Mouse (Mus musculus): ENCODE results near the gene Mto1. TPM values are rescaled to one million over a fixed set of nuclear protein-coding genes. Genes with fewer than 3 reads are reported as not detected.
A peak's percentile ranks its signal among the peaks of the same experiment; 100 is the strongest.
"Not testable (repeated sequence)": the region's sequence is repeated elsewhere in the genome, so short reads cannot be mapped to it uniquely, and the experiment has no call there.

Mto1 gene
- polyA plus RNA-seq, 1 experiment from 2014 or later, result 22.1 TPM

DNA sequence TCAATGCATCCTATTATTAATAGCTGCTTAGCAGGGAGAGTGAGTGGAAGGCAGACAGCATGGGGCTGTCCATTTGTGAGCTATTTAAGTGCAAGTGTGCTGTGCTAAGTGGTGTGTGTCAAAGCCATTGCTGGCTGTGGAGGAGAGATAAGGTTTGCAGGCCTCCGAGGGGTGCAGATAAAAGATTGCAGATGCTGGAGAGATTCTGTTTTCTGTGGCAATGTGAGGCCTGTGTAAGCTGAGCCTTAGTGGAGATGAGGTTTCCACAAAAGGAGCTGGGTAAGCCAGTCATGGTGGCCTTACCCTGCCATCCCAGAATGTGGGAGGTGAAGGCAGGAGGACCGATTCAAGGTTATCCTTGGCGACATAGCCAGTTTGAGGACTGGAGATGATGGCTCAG is 68.1 kb downstream of the Mto1 start:
- ATAC-seq (ENCODE audit: low read depth), result no peak
- H3K36me3 ChIP-seq (ENCODE audit: control insufficient read depth, insufficient read depth, low read length), result no peaks in the 10 kb centered on the region
- 70% methylated on average over 3 of the region's 3 CpGs for WGBS
- no peak for DNase-seq (ENCODE audit: low spot score)
- H3K9me3 ChIP-seq (ENCODE audit: control insufficient read depth, low read length), result no peaks in the 10 kb centered on the region
- H3K4me2 ChIP-seq (ENCODE audit: low read depth, low read length), result no peak overlapping the region
- no peaks in the 10 kb centered on the region for H3K27me3 ChIP-seq (replicated peaks; ENCODE audit: control insufficient read depth, insufficient read depth, low read length)
- peaks cover 13% of the 10 kb centered on the region for H3K4me1 ChIP-seq (ENCODE audit: control insufficient read depth, insufficient read depth, low read length)
- H3K9ac ChIP-seq (ENCODE audit: low read depth, low read length), result no peak overlapping the region
- H3K4me3 ChIP-seq (ENCODE audit: low read depth, low read length), result no peak overlapping the region
- no peak overlapping the region for H3K27ac ChIP-seq (replicated peaks; ENCODE audit: low read depth, low read length)

DNA sequence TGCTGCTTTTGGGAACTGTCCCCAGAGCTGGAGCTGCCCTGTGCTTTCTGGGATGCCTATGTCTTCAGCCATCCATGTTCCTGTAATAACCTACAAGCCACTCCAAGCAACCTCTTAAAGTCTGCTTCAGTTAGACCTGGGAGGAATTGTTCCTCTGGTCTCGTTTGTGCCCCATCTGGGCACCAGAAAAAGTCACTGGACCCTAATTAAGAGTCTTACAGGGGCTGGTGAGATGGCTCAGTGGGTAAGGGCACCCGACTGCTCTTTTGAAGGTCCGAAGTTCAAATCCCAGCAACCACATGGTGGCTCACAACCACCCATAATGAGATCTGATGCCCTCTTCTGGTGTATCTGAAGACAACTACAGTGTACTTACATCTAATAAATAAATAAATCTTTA is 69.2 kb downstream of the Mto1 start:
- DNase-seq (ENCODE audit: low spot score); H3K27ac ChIP-seq (replicated peaks; ENCODE audit: low read depth, low read length); H3K27me3 ChIP-seq (replicated peaks; ENCODE audit: control insufficient read depth, insufficient read depth, low read length); H3K9me3 ChIP-seq (ENCODE audit: control insufficient read depth, low read length); H3K4me3 ChIP-seq (ENCODE audit: low read depth, low read length); H3K4me2 ChIP-seq (ENCODE audit: low read depth, low read length); ATAC-seq (ENCODE audit: low read depth); H3K36me3 ChIP-seq (ENCODE audit: control insufficient read depth, insufficient read depth, low read length); H3K9ac ChIP-seq (ENCODE audit: low read depth, low read length): not testable (repeated sequence)
- WGBS, result 60% methylated on average over 3 of the region's 3 CpGs
- peaks cover 14% of the 10 kb centered on the region for H3K4me1 ChIP-seq (ENCODE audit: control insufficient read depth, insufficient read depth, low read length)

DNA sequence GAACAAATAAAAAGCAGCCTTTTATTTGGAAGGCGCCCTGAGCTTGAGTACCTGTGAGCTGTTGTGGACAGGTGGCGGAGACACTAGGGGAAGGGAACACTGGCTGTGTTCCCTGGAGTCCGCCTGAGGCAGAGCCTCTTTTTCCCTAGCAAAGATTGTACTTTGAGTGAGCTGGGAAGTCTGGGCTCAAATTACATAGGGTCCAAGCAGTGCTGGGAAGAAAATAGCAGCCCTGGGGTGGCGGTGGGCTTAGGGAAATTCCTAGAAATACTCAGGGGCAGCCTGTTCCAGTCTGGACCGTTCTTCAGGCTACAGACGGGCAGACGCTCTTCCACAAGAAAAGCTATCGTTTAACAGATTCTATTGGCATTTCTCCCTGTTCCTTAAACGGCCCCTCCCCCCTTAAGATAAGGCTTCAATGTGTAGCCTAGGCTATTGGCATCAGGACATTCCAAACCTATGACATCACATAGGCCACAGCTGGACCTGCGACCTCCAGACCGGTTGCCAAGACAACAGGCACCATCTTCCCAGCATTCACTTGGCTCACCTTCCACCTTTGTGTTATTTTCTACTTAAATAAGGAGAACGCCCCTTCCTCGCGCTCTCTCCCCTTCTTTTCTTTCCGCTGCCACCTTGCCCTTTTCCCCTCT is 72.2 kb downstream of the Mto1 start:
- peak; percentile 80 for ATAC-seq (ENCODE audit: low read depth)
- WGBS, result 3% methylated on average over 15 of the region's 15 CpGs
- H3K27ac ChIP-seq (replicated peaks; ENCODE audit: low read depth, low read length), result no peak overlapping the region; the same call in 1 of the 2 replicates

DNA sequence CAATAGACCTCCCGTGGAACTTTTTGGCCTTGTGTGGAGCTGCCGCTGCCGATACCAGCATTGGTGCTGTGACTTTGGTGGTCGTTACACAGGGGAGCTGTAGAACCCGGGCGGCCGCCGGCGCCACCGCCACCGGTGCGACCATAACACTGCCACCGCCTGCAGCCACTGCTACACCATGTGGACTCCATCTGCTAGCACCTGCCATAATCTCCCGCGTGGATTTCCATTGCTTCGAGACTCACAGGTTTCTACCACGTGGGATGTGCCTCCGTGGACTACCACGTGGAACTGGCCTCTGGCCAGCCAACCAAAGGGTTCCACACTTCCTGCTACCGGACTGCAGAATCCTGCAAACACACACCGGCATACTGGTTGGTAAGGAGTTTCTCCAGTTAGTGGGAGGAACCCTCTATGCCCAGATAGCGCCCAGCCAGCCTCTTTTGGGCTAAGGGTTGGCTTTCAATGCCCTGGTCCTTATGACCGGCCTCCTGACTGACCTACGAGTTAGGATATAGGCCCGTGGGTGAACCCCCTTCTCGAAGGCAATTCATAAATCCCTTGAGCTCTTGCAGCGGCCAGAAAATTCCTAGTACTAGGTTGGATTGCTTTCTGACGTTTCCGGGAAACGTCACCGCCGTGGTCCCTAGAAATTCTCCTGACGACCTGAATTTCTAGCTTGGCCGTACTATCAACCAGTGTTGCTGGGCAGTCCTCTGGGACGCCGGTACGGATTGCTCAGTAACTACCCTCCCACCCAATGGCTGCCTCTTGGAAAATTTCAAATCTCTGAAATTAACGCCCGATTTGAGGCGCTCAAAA is 73.0 kb downstream of the Mto1 start:
- peak overlapping the region; percentile 43 for H3K9ac ChIP-seq (ENCODE audit: low read depth, low read length)
- H3K27me3 ChIP-seq (replicated peaks; ENCODE audit: control insufficient read depth, insufficient read depth, low read length), result no peaks in the 10 kb centered on the region
- H3K4me1 ChIP-seq (ENCODE audit: control insufficient read depth, insufficient read depth, low read length), result peaks cover 14% of the 10 kb centered on the region
- no peaks in the 10 kb centered on the region for H3K9me3 ChIP-seq (ENCODE audit: control insufficient read depth, low read length)
- H3K4me3 ChIP-seq (ENCODE audit: low read depth, low read length), result peak overlapping the region; percentile 39
- no peaks in the 10 kb centered on the region for H3K36me3 ChIP-seq (ENCODE audit: control insufficient read depth, insufficient read depth, low read length)
- peak; percentile 56 for ATAC-seq (ENCODE audit: low read depth)
- peak overlapping the region; percentile 10; the same call in 1 of the 2 replicates for H3K27ac ChIP-seq (replicated peaks; ENCODE audit: low read depth, low read length)
- peak overlapping the region; percentile 92 for H3K4me2 ChIP-seq (ENCODE audit: low read depth, low read length)
- peak; percentile 63 for DNase-seq (ENCODE audit: low spot score)
- WGBS, result 4% methylated on average over 40 of the region's 40 CpGs

More for the DNA sequence above, 72.2 kb downstream of the Mto1 start:
- Histone ChIP-seq H3K36me3 (ENCODE audit: control insufficient read depth, insufficient read depth, low read length) (no peaks in the 10 kb centered on the region), H3K27me3 (replicated peaks; ENCODE audit: control insufficient read depth, insufficient read depth, low read length) (no peaks in the 10 kb centered on the region), H3K4me1 (ENCODE audit: control insufficient read depth, insufficient read depth, low read length) (peaks cover 14% of the 10 kb centered on the region), H3K4me3 (ENCODE audit: low read depth, low read length) (peak overlapping the region; percentile 39), H3K9ac (ENCODE audit: low read depth, low read length) (peak overlapping the region; percentile 43), H3K9me3 (ENCODE audit: control insufficient read depth, low read length) (no peaks in the 10 kb centered on the region), H3K4me2 (ENCODE audit: low read depth, low read length) (peak overlapping the region; percentile 92)
- peak; percentile 90 for DNase-seq (ENCODE audit: low spot score)

DNA sequence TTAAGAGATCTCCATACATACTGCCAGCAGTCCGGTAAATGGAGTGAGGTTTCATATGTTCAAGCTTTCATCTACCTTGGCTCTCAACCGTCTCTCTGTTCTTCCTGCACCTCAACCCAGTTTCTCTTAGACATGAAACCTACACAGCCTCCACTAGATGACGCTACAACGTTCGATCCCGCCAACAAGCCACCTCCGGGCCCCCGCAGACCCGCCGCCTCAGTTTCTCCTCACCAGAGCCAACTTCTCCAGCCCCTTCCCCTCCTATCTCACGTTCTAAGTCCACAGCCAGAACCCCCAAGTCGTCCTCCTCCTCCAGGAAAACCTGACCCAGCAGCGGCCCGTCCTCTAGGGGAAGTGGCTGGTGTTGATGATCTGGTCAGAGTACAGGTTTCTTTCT is 73.7 kb downstream of the Mto1 start:
- Histone ChIP-seq H3K9ac (ENCODE audit: low read depth, low read length) (peak overlapping the region; percentile 43; the same call in 1 of the 2 replicates), H3K27me3 (replicated peaks; ENCODE audit: control insufficient read depth, insufficient read depth, low read length) (no peaks in the 10 kb centered on the region), H3K27ac (replicated peaks; ENCODE audit: low read depth, low read length) (0 out of 2 replicates have a peak overlapping the region, but pooled peaks have one; percentile 10), H3K4me2 (ENCODE audit: low read depth, low read length) (peak overlapping the region; percentile 92), H3K4me3 (ENCODE audit: low read depth, low read length) (peak overlapping the region; percentile 39), H3K9me3 (ENCODE audit: control insufficient read depth, low read length) (no peaks in the 10 kb centered on the region), H3K4me1 (ENCODE audit: control insufficient read depth, insufficient read depth, low read length) (peaks cover 14% of the 10 kb centered on the region), H3K36me3 (ENCODE audit: control insufficient read depth, insufficient read depth, low read length) (no peaks in the 10 kb centered on the region)
- DNase-seq (ENCODE audit: low spot score), result no peak
- WGBS, result 36% methylated on average over 14 of the region's 14 CpGs
- ATAC-seq (ENCODE audit: low read depth), result no peak

Small RNA genes within 50 kb of the gene (microRNA-seq; reads per million reads assigned to microRNA genes)
- not detected for gene Gm26377 (ENCODE audit: borderline number of aligned reads)

Other genes starting within 250 kb of the Mto1 start
- 1.00 and 2.6 TPM in 2 replicates for gene Gsta1, start 217.6 kb upstream of the Mto1 start, polyA plus RNA-seq (2014; fragmentation: Nextera tagmentation; extraction: Ambion mirVana)
- gene Gm3776, start 191.1 kb upstream of the Mto1 start, polyA plus RNA-seq (2014; fragmentation: Nextera tagmentation; extraction: Ambion mirVana), result 0.60 and 2.0 TPM in 2 replicates
- gene Gm10639, start 158.3 kb upstream of the Mto1 start, polyA plus RNA-seq (2014; fragmentation: Nextera tagmentation; extraction: Ambion mirVana), result not detected in 2 replicates
- gene Omt2a, start 133.4 kb upstream of the Mto1 start, polyA plus RNA-seq (2014; fragmentation: Nextera tagmentation; extraction: Ambion mirVana), result not detected in 2 replicates
- gene Omt2b, start 120.6 kb upstream of the Mto1 start, polyA plus RNA-seq (2014; fragmentation: Nextera tagmentation; extraction: Ambion mirVana), result not detected in 2 replicates
- 4.9 and 5.5 TPM in 2 replicates for gene Gsta2, start 92.4 kb upstream of the Mto1 start, polyA plus RNA-seq (2014; fragmentation: Nextera tagmentation; extraction: Ambion mirVana)
- gene Dppa5a, start 80.0 kb upstream of the Mto1 start, polyA plus RNA-seq (2014; fragmentation: Nextera tagmentation; extraction: Ambion mirVana), result 0.37 TPM in 1 of 2 replicates, not detected in the other
- 3.1 and 3.7 TPM in 2 replicates for gene Ooep, start 69.5 kb upstream of the Mto1 start, polyA plus RNA-seq (2014; fragmentation: Nextera tagmentation; extraction: Ambion mirVana)
- 0.30 and 0.32 TPM in 2 replicates for gene Ddx43, start 52.4 kb upstream of the Mto1 start, polyA plus RNA-seq (2014; fragmentation: Nextera tagmentation; extraction: Ambion mirVana)
- gene Cgas, start 5.0 kb upstream of the Mto1 start, polyA plus RNA-seq (2014; fragmentation: Nextera tagmentation; extraction: Ambion mirVana), result 2.8 TPM in 2 replicates
- 0.71 TPM in 1 of 2 replicates, not detected in the other for gene Gm17324, start 578 bp downstream of the Mto1 start, polyA plus RNA-seq (2014; fragmentation: Nextera tagmentation; extraction: Ambion mirVana)
- gene Eef1a1, start 40.9 kb downstream of the Mto1 start, polyA plus RNA-seq (2014; fragmentation: Nextera tagmentation; extraction: Ambion mirVana), result 5,674 and 6,022 TPM in 2 replicates
- 13.1 and 15.4 TPM in 2 replicates for gene Slc17a5, start 139.8 kb downstream of the Mto1 start, polyA plus RNA-seq (2014; fragmentation: Nextera tagmentation; extraction: Ambion mirVana)
- gene Cd109, start 167.3 kb downstream of the Mto1 start, polyA plus RNA-seq (2014; fragmentation: Nextera tagmentation; extraction: Ambion mirVana), result 18.6 and 20.3 TPM in 2 replicates

Data from embryonic facial prominence, embryonic 14.5 days (tissue).